Mouse (Mus musculus): Measurements from ENCODE around the gene Il17ra. TPM values are rescaled to one million over a fixed set of nuclear protein-coding genes. Genes with fewer than 3 reads are reported as not detected.

The Il17ra gene
- polyA plus RNA-seq, 1 experiment from 2014 or later, result 3.5 TPM

DNA sequence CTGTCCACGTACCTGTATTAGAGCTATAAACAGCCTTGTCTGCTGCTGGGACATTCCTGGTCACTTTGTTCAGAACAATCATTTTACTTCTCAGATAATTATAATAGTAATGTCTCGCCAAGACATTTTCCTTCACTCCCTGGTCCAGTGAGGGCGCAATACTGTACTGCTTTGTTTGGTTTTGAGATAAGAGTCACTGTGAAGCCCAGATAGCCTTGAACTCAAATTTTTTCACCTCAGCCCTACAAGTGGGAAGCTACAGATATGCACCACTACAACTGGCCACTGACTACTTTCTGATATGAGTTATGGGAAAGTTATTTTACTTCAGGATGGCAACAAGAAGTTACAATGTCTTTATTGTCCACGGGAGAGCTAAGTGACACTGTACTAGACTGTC, 53.4 kb downstream of the Il17ra start:
- TF ChIP-seq CTCF (IDR thresholded peaks at IDR 0.05; ENCODE audit: low read depth) (no peak), EP300 (optimal IDR thresholded peaks at IDR 0.05) (no peak)
- 82% methylated on average over 4 of the region's 4 CpGs for WGBS

DNA sequence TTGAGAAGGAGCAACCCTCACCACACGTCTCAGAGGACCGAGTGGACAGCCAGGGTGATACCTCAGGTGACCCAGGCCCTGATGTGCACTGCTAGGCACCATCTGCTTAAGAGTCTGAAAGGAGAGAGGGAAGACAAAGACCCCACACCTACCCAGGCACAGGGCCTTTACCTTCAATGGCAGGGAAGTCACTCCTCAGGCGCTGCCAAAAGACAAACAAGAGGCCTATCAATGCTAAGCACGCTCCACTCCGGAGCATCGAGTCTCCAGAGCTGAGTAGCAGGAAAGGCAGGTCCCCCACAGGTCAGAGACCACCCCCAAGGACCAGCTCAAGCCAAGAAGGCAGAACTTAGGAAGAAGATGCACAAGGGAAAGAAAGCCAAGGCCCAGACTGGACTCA, 53.8 kb downstream of the Il17ra start:
- Histone ChIP-seq H3K36me3 (ENCODE audit: control insufficient read depth, insufficient read depth, low read length) (peaks cover 6% of the 10 kb centered on the region), H3K9me3 (ENCODE audit: control insufficient read depth, low read length) (no peaks in the 10 kb centered on the region), H3K4me3 (ENCODE audit: low read depth, low read length) (no peak overlapping the region), H3K27me3 (ENCODE audit: control insufficient read depth, insufficient read depth, low read length) (no peaks in the 10 kb centered on the region), H3K4me1 (replicated peaks; ENCODE audit: control insufficient read depth, insufficient read depth) (no peaks in the 10 kb centered on the region), H3K4me2 (replicated peaks; ENCODE audit: low read depth) (no peak overlapping the region), H3K9ac (ENCODE audit: low read length) (no peak overlapping the region), H3K27ac (replicated peaks) (no peak overlapping the region)
- TF ChIP-seq EP300 (optimal IDR thresholded peaks at IDR 0.05), result no peak
- no peak for TF ChIP-seq CTCF (IDR thresholded peaks at IDR 0.05; ENCODE audit: low read depth)
- DNase-seq (ENCODE audit: low spot score) (no peak), ATAC-seq (ENCODE audit: low FRiP score, low TSS enrichment) (no peak)
- 84% methylated on average over 6 of the region's 6 CpGs for WGBS

More for the DNA sequence above, 53.4 kb downstream of the Il17ra start:
- no peaks in the 10 kb centered on the region for H3K4me1 ChIP-seq (replicated peaks; ENCODE audit: control insufficient read depth, insufficient read depth)
- H3K4me3 ChIP-seq (ENCODE audit: low read depth, low read length), result no peak overlapping the region
- no peak overlapping the region for H3K4me2 ChIP-seq (replicated peaks; ENCODE audit: low read depth)
- no peaks in the 10 kb centered on the region for H3K27me3 ChIP-seq (ENCODE audit: control insufficient read depth, insufficient read depth, low read length)
- ATAC-seq (ENCODE audit: low FRiP score, low TSS enrichment) (no peak), DNase-seq (ENCODE audit: low spot score) (no peak)
- H3K9ac ChIP-seq (ENCODE audit: low read length), result no peak overlapping the region
- no peak overlapping the region for H3K27ac ChIP-seq (replicated peaks)
- H3K36me3 ChIP-seq (ENCODE audit: control insufficient read depth, insufficient read depth, low read length), result peaks cover 4% of the 10 kb centered on the region
- no peaks in the 10 kb centered on the region for H3K9me3 ChIP-seq (ENCODE audit: control insufficient read depth, low read length)

DNA sequence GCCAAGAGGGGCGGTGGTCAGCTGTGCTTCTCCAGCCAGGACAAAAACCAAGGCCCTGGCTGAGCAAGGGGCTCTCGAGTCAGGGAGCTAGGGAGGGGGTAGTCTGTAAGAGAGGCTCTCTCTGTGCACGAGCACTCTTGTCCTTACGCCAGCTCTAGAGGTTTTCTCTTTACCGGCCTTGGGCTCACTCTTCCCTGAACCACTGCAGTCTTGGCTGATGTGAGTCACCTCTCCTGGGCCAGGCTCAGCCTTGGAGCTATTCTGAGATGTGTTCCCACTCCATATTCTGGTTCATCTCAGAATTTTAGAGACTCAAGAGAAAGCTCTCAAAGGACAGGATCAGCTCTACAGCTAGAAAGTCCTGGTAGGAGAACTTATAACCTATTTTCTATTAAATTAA, 54.3 kb downstream of the Il17ra start:
- no peak overlapping the region for H3K9ac ChIP-seq (ENCODE audit: low read length)
- no peak overlapping the region for H3K27ac ChIP-seq (replicated peaks)
- no peaks in the 10 kb centered on the region for H3K27me3 ChIP-seq (ENCODE audit: control insufficient read depth, insufficient read depth, low read length)
- H3K9me3 ChIP-seq (ENCODE audit: control insufficient read depth, low read length), result no peaks in the 10 kb centered on the region
- TF ChIP-seq EP300 (optimal IDR thresholded peaks at IDR 0.05) (no peak), CTCF (IDR thresholded peaks at IDR 0.05; ENCODE audit: low read depth) (no peak)
- no peak overlapping the region for H3K4me3 ChIP-seq (ENCODE audit: low read depth, low read length)
- H3K36me3 ChIP-seq (ENCODE audit: control insufficient read depth, insufficient read depth, low read length), result peaks cover 10% of the 10 kb centered on the region
- ATAC-seq (ENCODE audit: low FRiP score, low TSS enrichment) (no peak), DNase-seq (ENCODE audit: low spot score) (no peak)
- H3K4me1 ChIP-seq (replicated peaks; ENCODE audit: control insufficient read depth, insufficient read depth), result no peaks in the 10 kb centered on the region
- H3K4me2 ChIP-seq (replicated peaks; ENCODE audit: low read depth), result no peak overlapping the region
- WGBS, result 81% methylated on average over 5 of the region's 5 CpGs

DNA sequence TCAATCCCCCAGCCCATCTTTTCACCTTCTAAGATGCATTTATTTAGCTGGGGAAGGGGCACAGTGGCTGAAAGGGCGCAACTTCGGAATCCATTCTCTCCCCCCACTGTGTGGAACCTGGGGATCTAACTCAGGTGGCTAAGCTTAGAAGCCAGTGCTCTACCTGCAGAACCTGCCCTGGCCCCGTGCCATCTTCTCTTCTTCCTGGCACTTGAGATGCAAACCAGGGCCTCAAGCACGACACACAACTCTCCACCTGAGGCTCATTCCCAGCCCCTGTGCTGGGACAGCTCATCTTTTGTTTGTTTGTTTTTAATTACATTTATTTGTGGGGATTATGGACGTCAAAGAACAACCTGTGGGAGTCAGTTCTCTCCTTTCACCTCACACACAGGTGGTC, 56.6 kb downstream of the Il17ra start:
- no peaks in the 10 kb centered on the region for H3K27me3 ChIP-seq (ENCODE audit: control insufficient read depth, insufficient read depth, low read length)
- TF ChIP-seq EP300 (optimal IDR thresholded peaks at IDR 0.05) (no peak), CTCF (IDR thresholded peaks at IDR 0.05; ENCODE audit: low read depth) (no peak)
- no peak overlapping the region for H3K4me3 ChIP-seq (ENCODE audit: low read depth, low read length)
- no peak; the same call in 1 of the 2 replicates for ATAC-seq (ENCODE audit: low FRiP score, low TSS enrichment)
- no peaks in the 10 kb centered on the region for H3K4me1 ChIP-seq (replicated peaks; ENCODE audit: control insufficient read depth, insufficient read depth)
- no peak overlapping the region for H3K27ac ChIP-seq (replicated peaks)
- no peak overlapping the region for H3K9ac ChIP-seq (ENCODE audit: low read length)
- H3K9me3 ChIP-seq (ENCODE audit: control insufficient read depth, low read length), result no peaks in the 10 kb centered on the region
- WGBS, result 78% methylated on average over 5 of the region's 5 CpGs
- peaks cover 10% of the 10 kb centered on the region; the same call in 1 of the 2 replicates for H3K36me3 ChIP-seq (ENCODE audit: control insufficient read depth, insufficient read depth, low read length)
- DNase-seq (ENCODE audit: low spot score), result no peak
- no peak overlapping the region for H3K4me2 ChIP-seq (replicated peaks; ENCODE audit: low read depth)

DNA sequence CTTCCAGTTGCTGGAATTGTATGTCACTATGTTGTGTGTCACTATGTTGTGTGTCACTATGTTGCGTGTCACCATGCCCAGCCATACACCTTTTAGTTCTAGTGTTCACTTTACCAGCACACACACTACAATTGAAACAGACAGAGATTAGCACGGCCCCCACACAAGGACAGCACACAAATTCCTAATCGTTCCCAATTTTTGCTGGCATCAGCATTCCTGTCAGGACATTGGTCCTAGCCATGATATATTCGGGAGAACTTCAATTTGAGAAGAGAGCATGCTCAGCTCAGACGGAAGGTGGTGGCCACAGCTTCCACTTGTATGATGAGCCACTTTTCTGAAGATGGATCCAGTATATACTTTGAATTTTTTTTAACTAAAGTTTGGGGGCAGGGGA, 61.7 kb downstream of the Il17ra start:
- Histone ChIP-seq H3K4me1 (replicated peaks; ENCODE audit: control insufficient read depth, insufficient read depth) (no peaks in the 10 kb centered on the region), H3K9ac (ENCODE audit: low read length) (no peak overlapping the region), H3K4me3 (ENCODE audit: low read depth, low read length) (no peak overlapping the region), H3K36me3 (ENCODE audit: control insufficient read depth, insufficient read depth, low read length) (peaks cover 6% of the 10 kb centered on the region; the same call in 1 of the 2 replicates), H3K4me2 (replicated peaks; ENCODE audit: low read depth) (no peak overlapping the region), H3K27ac (replicated peaks) (no peak overlapping the region), H3K9me3 (ENCODE audit: control insufficient read depth, low read length) (no peaks in the 10 kb centered on the region), H3K27me3 (ENCODE audit: control insufficient read depth, insufficient read depth, low read length) (no peaks in the 10 kb centered on the region)
- no peak for TF ChIP-seq CTCF (IDR thresholded peaks at IDR 0.05; ENCODE audit: low read depth)
- no peak for ATAC-seq (ENCODE audit: low FRiP score, low TSS enrichment)
- no peak for DNase-seq (ENCODE audit: low spot score)
- 91% methylated on average over 5 of the region's 5 CpGs for WGBS

DNA sequence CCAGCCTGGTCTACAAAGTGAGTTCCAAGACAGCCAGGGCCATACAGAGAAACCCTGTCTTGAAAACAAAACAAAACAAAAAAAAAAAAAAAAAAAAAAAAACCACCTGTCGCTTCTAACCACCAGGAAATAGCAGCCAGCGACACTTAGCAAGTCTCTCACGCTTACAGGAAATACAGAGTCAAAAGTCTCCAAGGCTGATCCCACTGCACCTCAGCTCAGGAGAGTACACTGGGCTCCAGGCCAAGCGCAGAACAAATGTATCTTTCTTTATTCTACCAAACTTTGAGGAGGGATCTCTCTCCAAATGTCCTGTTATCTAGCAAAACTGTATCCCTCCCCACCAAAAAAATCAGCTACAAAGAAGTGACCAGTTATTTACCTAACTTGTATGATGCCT, 66.1 kb downstream of the Il17ra start:
- TF ChIP-seq CTCF (IDR thresholded peaks at IDR 0.05; ENCODE audit: low read depth) (no peak), EP300 (optimal IDR thresholded peaks at IDR 0.05) (no peak)
- Histone ChIP-seq H3K36me3 (ENCODE audit: control insufficient read depth, insufficient read depth, low read length) (no peaks in the 10 kb centered on the region), H3K4me3 (ENCODE audit: low read depth, low read length) (no peak overlapping the region), H3K9me3 (ENCODE audit: control insufficient read depth, low read length) (no peaks in the 10 kb centered on the region), H3K27ac (replicated peaks) (no peak overlapping the region), H3K4me1 (replicated peaks; ENCODE audit: control insufficient read depth, insufficient read depth) (no peaks in the 10 kb centered on the region), H3K27me3 (ENCODE audit: control insufficient read depth, insufficient read depth, low read length) (no peaks in the 10 kb centered on the region), H3K4me2 (replicated peaks; ENCODE audit: low read depth) (no peak overlapping the region), H3K9ac (ENCODE audit: low read length) (no peak overlapping the region)
- 53% methylated on average over 4 of the region's 4 CpGs for WGBS
- DNase-seq (ENCODE audit: low spot score) (no peak), ATAC-seq (ENCODE audit: low FRiP score, low TSS enrichment) (no peak)
